Mouse (Mus musculus) limb, embryonic 14.5 days (tissue): ENCODE measurements at regions not wholly inside any gene's neighbourhood (a gene's known extent, or its start where the extent isn't known, plus 50 kb on each side); places are given as distances from the start of the nearest gene placed in this dataset.

ENCODE experiments used
- ATAC-seq: fragments of 200-750 bp; cut with Nextera tagmentation; 2 replicates; pipeline ENCODE4 v1.8.0; 2017; ENCODE audit warnings: low read depth, moderate number of reproducible peaks, moderate TSS enrichment; ENCODE audit not compliant: low FRiP score
- DNase-seq: peaks from one replicate; pipeline ENCODE4 v3.0.0-alpha.2; 2015; ENCODE audit warnings: low spot score
- H3K27ac ChIP-seq: fragments of 300-500 bp; sonication (generic); replicated peaks from 2 replicates; pipeline ENCODE4 v1.5.1; 2014; ENCODE audit warnings: low read depth, mild to moderate bottlenecking, low read length, moderate library complexity, mixed read lengths
- H3K27me3 ChIP-seq: fragments of 300-500 bp; sonication (generic); 2 replicates; pipeline ENCODE4 v1.6.1; 2014; ENCODE audit warnings: low read length, mixed read lengths; ENCODE audit not compliant: control insufficient read depth, insufficient read depth
- H3K36me3 ChIP-seq: fragments of 300-500 bp; sonication (generic); 2 replicates; pipeline ENCODE4 v1.6.1; 2014; ENCODE audit warnings: mild to moderate bottlenecking, low read length, moderate library complexity, mixed read lengths; ENCODE audit not compliant: control insufficient read depth, insufficient read depth
- H3K4me1 ChIP-seq: fragments of 300-500 bp; sonication (generic); 2 replicates; pipeline ENCODE4 v1.6.1; 2014; ENCODE audit warnings: antibody characterized with exemption, low read length, mixed read lengths; ENCODE audit not compliant: control insufficient read depth, insufficient read depth
- H3K4me2 ChIP-seq: fragments of 300-500 bp; sonication (generic); replicated peaks from 2 replicates; pipeline ENCODE4 v1.6.1; 2014; ENCODE audit warnings: low read depth, mild to moderate bottlenecking, low read length, moderate library complexity; ENCODE audit not compliant: severe bottlenecking
- H3K4me3 ChIP-seq: fragments of 300-500 bp; sonication (generic); replicated peaks from 2 replicates; pipeline ENCODE4 v1.5.1; 2014; ENCODE audit warnings: low read length
- H3K9ac ChIP-seq: fragments of 300-500 bp; sonication (generic); 2 replicates; pipeline ENCODE4 v1.6.1; 2014; ENCODE audit warnings: mild to moderate bottlenecking, low read depth, low read length, moderate library complexity; ENCODE audit not compliant: severe bottlenecking
- H3K9me3 ChIP-seq: fragments of 300-500 bp; sonication (generic); 2 replicates; pipeline ENCODE4 v1.6.1; 2016; ENCODE audit warnings: low read length; ENCODE audit not compliant: control insufficient read depth
- POLR2A ChIP-seq: fragments of 200-500 bp; IDR thresholded peaks from 2 replicates; pipeline ENCODE4 v1.8.0; 2012; ENCODE audit warnings: inconsistent platforms, mild to moderate bottlenecking, moderate library complexity, borderline replicate concordance; ENCODE audit not compliant: insufficient read depth, insufficient read length; ENCODE audit errors: extremely low read depth
- whole genome bisulfite sequencing: fragments of 180-500 bp; shearing (Covaris S2); extraction: QIAGEN DNeasy Blood & Tissue Kit; methylation state at CpG from one replicate; pipeline ENCODE4 v1.1.7; 2014; 5-methylcytosine and 5-hydroxymethylcytosine counted together

DNA sequence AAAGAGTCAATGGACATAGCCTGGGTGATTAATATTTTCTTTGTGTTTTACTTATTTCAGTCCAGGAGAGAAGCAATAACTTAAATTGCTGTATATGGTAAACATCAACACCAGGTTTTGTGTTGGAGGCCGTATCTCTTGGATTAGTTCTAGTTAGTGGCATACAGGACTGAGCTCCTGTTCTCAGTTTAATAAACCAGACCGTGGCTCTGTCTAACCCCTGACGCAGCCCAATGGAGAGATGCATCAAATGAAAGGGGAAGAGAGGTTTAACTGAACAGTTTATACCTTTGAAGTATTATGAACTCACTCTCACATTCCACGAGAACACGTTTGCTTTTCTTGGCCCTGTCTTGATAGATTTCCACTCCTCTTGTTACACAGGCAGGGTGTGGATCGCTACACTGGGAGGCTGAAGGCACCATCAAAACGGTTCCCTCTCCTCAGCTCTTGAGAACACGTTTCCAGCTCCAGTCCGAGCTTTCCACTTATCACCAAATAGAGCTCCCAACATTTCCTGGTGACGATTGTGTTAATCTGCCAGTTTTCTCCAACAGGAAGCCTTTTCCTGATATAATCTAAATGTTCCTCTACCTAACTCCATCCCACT, 54.0 kb upstream of the Cerkl start:
- H3K36me3 ChIP-seq: no peaks in the 10 kb centered on the region

DNA sequence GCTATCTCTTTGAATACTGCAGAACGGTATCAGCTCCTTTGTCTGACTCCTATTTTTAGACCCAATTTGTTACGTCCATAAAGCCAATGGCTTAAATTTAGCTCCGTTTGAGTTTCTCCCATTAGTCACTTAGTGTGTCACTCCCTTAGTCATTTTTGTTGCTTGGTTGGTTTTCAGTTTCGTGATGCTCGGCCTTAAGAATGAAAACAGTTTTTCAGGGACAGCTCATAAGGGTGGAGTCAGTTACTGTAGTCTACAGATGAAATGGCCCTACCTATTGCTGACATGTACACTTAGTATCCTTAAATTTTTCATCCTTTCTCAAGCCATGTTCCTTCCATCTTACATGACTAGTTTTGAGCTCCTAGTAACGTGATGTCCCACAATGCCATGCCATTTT, 54.5 kb upstream of the Cerkl start:
- no peak for ATAC-seq

More for the DNA sequence above, 54.0 kb upstream of the Cerkl start:
- Histone ChIP-seq H3K4me2 (no peak overlapping the region), H3K27me3 (no peaks in the 10 kb centered on the region), H3K27ac (no peak overlapping the region), H3K9ac (no peak overlapping the region), H3K4me3 (no peak overlapping the region), H3K9me3 (no peaks in the 10 kb centered on the region), H3K4me1 (no peaks in the 10 kb centered on the region)
- no peak for DNase-seq
- no peak for TF ChIP-seq POLR2A
- WGBS: 70% methylated on average over 10 of the region's 10 CpGs
- no peak for ATAC-seq

DNA sequence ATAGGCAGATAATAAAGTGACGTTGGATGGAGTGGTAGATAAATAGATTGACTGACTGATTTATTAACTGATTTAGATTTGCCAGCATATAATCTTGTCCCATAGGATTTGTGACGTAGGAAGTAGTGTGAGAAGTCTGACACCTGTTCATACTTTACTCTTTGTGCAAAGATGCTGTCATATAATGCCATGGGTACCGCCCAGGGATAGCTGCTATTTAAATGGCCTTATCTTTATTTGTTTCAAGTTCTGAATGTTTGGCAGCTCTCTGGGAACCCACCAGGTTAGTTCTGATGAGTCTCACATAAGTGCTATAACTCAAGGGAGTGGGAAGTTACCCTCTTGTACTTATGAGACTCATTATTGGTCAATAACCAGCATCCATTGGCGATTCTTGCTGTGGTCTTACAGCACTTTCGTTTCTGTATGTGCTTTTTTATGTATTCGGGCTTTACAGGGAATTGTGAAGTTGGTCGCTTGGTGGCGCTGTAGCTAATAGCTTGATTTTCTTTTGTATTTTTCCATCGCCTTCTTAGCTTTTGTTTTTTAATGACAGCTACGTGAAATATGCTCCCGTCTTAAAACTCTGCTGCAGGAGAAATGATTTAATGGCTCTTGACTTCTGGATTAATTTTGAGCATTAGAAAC, 55.2 kb upstream of the Cerkl start:
- no peaks in the 10 kb centered on the region for H3K27me3 ChIP-seq
- H3K9ac ChIP-seq: no peak overlapping the region
- H3K9me3 ChIP-seq: no peaks in the 10 kb centered on the region
- WGBS: 23% methylated on average over 11 of the region's 11 CpGs
- H3K4me2 ChIP-seq: 0 out of 2 replicates have a peak overlapping the region, but pooled peaks have one; percentile 6
- TF ChIP-seq POLR2A: no peak
- no peaks in the 10 kb centered on the region for H3K4me1 ChIP-seq
- no peaks in the 10 kb centered on the region for H3K36me3 ChIP-seq
- H3K4me3 ChIP-seq: no peak overlapping the region
- ATAC-seq: no peak
- peak; percentile 90 for DNase-seq
- no peak overlapping the region for H3K27ac ChIP-seq

More for the DNA sequence above, 54.5 kb upstream of the Cerkl start:
- H3K4me2 ChIP-seq: no peak overlapping the region
- no peak for DNase-seq
- 78% methylated on average over 6 of the region's 6 CpGs for WGBS
- TF ChIP-seq POLR2A: no peak
- no peak overlapping the region for H3K9ac ChIP-seq
- no peaks in the 10 kb centered on the region for H3K36me3 ChIP-seq
- no peak overlapping the region for H3K27ac ChIP-seq
- no peak overlapping the region for H3K4me3 ChIP-seq
- H3K9me3 ChIP-seq: no peaks in the 10 kb centered on the region
- H3K27me3 ChIP-seq: no peaks in the 10 kb centered on the region
- H3K4me1 ChIP-seq: no peaks in the 10 kb centered on the region

DNA sequence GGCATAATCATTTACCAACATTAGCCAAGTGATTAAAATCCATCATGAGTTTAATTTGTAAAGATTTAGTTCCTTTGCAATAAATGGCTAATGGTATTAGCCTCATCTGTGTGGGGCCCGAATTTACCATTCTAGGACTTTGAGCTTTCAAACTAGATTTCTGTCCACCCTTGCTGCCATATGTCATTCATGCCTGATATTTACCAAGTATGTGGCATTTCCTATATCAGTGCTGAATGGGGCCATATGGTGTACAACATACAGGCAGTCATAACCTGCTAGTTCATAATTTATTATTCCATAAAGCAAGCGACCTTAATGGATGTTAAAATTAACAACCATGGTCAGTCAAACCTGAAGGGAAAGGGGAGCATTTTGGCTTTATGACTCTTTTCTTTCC, 55.8 kb upstream of the Cerkl start:
- no peaks in the 10 kb centered on the region for H3K27me3 ChIP-seq
- H3K36me3 ChIP-seq: no peaks in the 10 kb centered on the region
- no peak overlapping the region for H3K9ac ChIP-seq
- H3K4me1 ChIP-seq: no peaks in the 10 kb centered on the region
- no peak overlapping the region for H3K4me3 ChIP-seq
- no peak overlapping the region for H3K27ac ChIP-seq
- no peak for ATAC-seq
- no peak for TF ChIP-seq POLR2A
- no peaks in the 10 kb centered on the region for H3K9me3 ChIP-seq
- WGBS: 34% methylated on average over 2 of the region's 2 CpGs
- no peak for DNase-seq
- H3K4me2 ChIP-seq: no peak overlapping the region

DNA sequence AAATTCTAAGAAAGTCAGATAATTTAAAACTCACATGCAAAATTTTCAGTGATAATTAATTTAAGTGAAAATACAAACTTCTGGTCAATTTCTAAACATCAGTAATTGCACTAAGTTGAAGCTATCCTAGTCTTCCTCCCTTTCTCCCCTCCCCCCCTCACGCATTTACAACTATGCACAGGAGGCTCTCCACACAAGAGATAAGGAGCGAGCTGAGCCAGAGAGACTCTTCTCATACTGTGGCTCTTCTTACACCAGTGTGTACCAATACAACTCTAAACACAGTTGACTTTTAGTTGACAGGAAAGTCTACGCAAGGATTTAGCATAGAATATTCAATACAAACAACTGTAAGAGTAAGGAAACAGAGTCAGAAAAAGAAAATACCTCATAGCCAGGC, 57.1 kb upstream of the Cerkl start:
- no peaks in the 10 kb centered on the region for H3K27me3 ChIP-seq
- H3K9ac ChIP-seq: no peak overlapping the region
- no peak overlapping the region for H3K4me3 ChIP-seq
- H3K4me2 ChIP-seq: no peak overlapping the region
- H3K27ac ChIP-seq: no peak overlapping the region
- WGBS: 69% methylated on average over 3 of the region's 3 CpGs
- no peak for TF ChIP-seq POLR2A
- H3K9me3 ChIP-seq: no peaks in the 10 kb centered on the region
- no peak for ATAC-seq
- H3K4me1 ChIP-seq: no peaks in the 10 kb centered on the region
- no peak for DNase-seq
- H3K36me3 ChIP-seq: no peaks in the 10 kb centered on the region
